Comparison of ENCODE assay signal across 35 mouse cellular contexts in genomic region chr12:103123861-103124260, GRCm38 (mm10).
"Had no signal": no experiment of that assay in that cellular context is flagged by ENCODE, and none has a peak within 500 bp of the region (broad histone marks: within the 10 kb centered on the region; RNA-seq: fewer than 3 reads in every experiment).

No protein-coding gene starts in this region.

- H3K36me3 ChIP-seq: heart, embryonic 10.5 days; heart, embryonic 12.5 days; heart, embryonic 13.5 days; heart, embryonic 15.5 days; hindbrain, embryonic 10.5 days; intestine, embryonic 15.5 days; kidney, embryonic 15.5 days had no signal

- ATAC-seq: hindbrain, embryonic 16.5 days; hindbrain, postnatal 0 days; inflammation-experienced regulatory T-cells, adult 6 months; intestine, embryonic 15.5 days; intestine, embryonic 16.5 days; intestine, postnatal 0 days had no signal

- DNase-seq: heart, postnatal 10 days; heart, postnatal 14 days; heart, postnatal 36 days; heart, postnatal 4 days; kidney, adult 11 months; kidney, adult 18-20 months; kidney, adult 2 months; kidney, adult 8-10 months; kidney, adult 9 months; kidney, postnatal 10 days; kidney, postnatal 14 days; kidney, postnatal 25 days; kidney, postnatal 36 days; kidney, postnatal 4 days; layer of hippocampus, adult 9-11 months; layer of hippocampus, postnatal 36 days had no signal

- H3K4me3 ChIP-seq: heart, embryonic 10.5 days; heart, embryonic 12.5 days; heart, embryonic 13.5 days; heart, embryonic 15.5 days; hindbrain, embryonic 10.5 days; hindbrain, embryonic 13.5 days; hindbrain, embryonic 15.5 days; intestine, embryonic 15.5 days; kidney, embryonic 15.5 days; layer of hippocampus, adult 2 months; left cerebral cortex, adult 2 months had no signal

- H3K4me1 ChIP-seq: heart, embryonic 10.5 days; heart, embryonic 12.5 days; heart, embryonic 13.5 days; heart, embryonic 15.5 days; hindbrain, embryonic 13.5 days; hindbrain, embryonic 15.5 days; intestine, embryonic 15.5 days; kidney, embryonic 15.5 days had no signal

- H3K9me3 ChIP-seq: heart, embryonic 10.5 days; heart, embryonic 12.5 days; heart, embryonic 13.5 days; heart, embryonic 15.5 days; hindbrain, embryonic 10.5 days; hindbrain, embryonic 13.5 days; hindbrain, embryonic 15.5 days; intestine, embryonic 15.5 days; kidney, embryonic 15.5 days had no signal

- H3K27me3 ChIP-seq: heart, embryonic 12.5 days; heart, embryonic 13.5 days; heart, embryonic 15.5 days; hindbrain, embryonic 13.5 days; hindbrain, embryonic 15.5 days; intestine, embryonic 15.5 days; kidney, embryonic 15.5 days had no signal

- H3K27ac ChIP-seq: heart, embryonic 10.5 days; heart, embryonic 13.5 days; heart, embryonic 15.5 days; hindbrain, embryonic 10.5 days; hindbrain, embryonic 13.5 days; hindbrain, embryonic 14.5 days; hindbrain, embryonic 15.5 days; hindbrain, postnatal 0 days; intestine, embryonic 15.5 days; kidney, embryonic 15.5 days; kidney, postnatal 0 days; layer of hippocampus, adult 2 months; left cerebral cortex, adult 2 months had no signal

- H3K9ac ChIP-seq: heart, embryonic 12.5 days; heart, embryonic 13.5 days; heart, embryonic 15.5 days; hindbrain, embryonic 13.5 days; hindbrain, embryonic 14.5 days; hindbrain, embryonic 15.5 days; intestine, embryonic 15.5 days; kidney, embryonic 15.5 days had no signal

- H3K4me2 ChIP-seq: heart, embryonic 11.5 days; heart, embryonic 12.5 days; heart, embryonic 13.5 days; heart, embryonic 15.5 days; hindbrain, embryonic 13.5 days; hindbrain, embryonic 14.5 days; hindbrain, embryonic 15.5 days; intestine, embryonic 15.5 days; kidney, embryonic 15.5 days had no signal
